Mouse (Mus musculus): ENCODE results near the gene Ttc14. TPM values are rescaled to one million over a fixed set of nuclear protein-coding genes. Genes with fewer than 3 reads are reported as not detected.
A peak's percentile ranks its signal among the peaks of the same experiment; 100 is the strongest.

Ttc14 gene
- 64.2 and 66.5 TPM in 2 replicates for polyA plus RNA-seq (2015; fragmentation: Nextera tagmentation; extraction: Ambion mirVana)

- Histone ChIP-seq H3K4me2 (replicated peaks) (peak within 1 kb of the TSS; percentile 67), H3K27me3 (no peaks in the 10 kb centered on the region), H3K4me1 (peaks cover 8% of the 10 kb centered on the region), H3K4me3 (replicated peaks) (peak within 1 kb of the TSS; percentile 97), H3K27ac (replicated peaks) (peak within 1 kb of the TSS; percentile 100), H3K9ac (peak within 1 kb of the TSS; percentile 96), H3K36me3 (peaks cover 6% of the 10 kb centered on the region; the same call in 1 of the 2 replicates), H3K9me3 (replicated peaks) (no peaks in the 10 kb centered on the region)
- ATAC-seq (ENCODE audit: insufficient number of reproducible peaks, low FRiP score, low TSS enrichment, low read depth): peak; percentile 99
- under 1% methylated on average over 90 of the region's 90 CpGs for WGBS
These were observed at the start of gene Ttc14 for GRCm38 (mm10) chr3:33799617-33800512. Ttc14 (plus strand) TSS chr3:33799832.

DNA sequence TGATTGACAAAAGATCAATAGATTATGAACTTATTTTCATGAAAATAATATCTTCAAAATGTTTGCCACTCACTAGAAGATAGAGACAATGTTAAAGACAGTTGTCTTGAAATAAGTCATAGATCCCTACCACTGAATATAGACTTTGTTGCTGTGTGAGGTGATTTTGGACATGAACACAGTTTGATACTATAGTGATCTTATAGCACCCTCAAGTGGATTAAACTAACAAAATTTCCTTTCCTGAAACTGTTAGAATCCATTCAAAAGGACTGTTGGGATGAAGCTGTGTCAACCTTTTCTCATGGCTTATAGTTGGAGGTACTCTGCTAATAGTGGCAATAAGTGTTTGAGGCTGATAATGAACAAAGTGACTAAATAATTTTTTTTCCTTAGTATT is 8.7 kb upstream of the Ttc14 start:
- Histone ChIP-seq H3K9ac (no peak overlapping the region), H3K4me1 (no peaks in the 10 kb centered on the region), H3K4me2 (replicated peaks) (no peak overlapping the region), H3K27ac (replicated peaks) (no peak overlapping the region), H3K36me3 (no peaks in the 10 kb centered on the region), H3K27me3 (no peaks in the 10 kb centered on the region), H3K9me3 (replicated peaks) (no peaks in the 10 kb centered on the region), H3K4me3 (replicated peaks) (no peak overlapping the region)
- ATAC-seq (ENCODE audit: insufficient number of reproducible peaks, low FRiP score, low TSS enrichment, low read depth): no peak

DNA sequence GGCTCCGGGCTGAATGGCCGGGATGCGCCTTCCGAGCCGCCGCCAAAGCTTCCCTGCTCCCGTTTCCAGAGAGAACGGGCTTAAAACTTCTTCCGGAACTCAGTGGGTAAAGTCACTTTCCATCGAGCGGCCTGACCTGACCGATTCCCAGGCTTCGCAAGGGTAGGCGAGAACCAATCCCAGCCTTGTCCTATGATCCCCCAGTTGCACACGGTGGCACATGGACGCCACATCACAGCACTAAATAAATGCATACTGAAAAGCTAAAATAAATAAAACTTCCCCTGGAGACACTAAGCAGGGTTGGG is 835 bp downstream of the Ttc14 start:
- Histone ChIP-seq H3K4me2 (replicated peaks) (peak overlapping the region; percentile 52), H3K9me3 (replicated peaks) (no peaks in the 10 kb centered on the region), H3K27ac (replicated peaks) (peak overlapping the region; percentile 100), H3K4me3 (replicated peaks) (peak overlapping the region; percentile 97), H3K9ac (peak overlapping the region; percentile 96), H3K36me3 (peaks cover 10% of the 10 kb centered on the region), H3K4me1 (peaks cover 8% of the 10 kb centered on the region), H3K27me3 (no peaks in the 10 kb centered on the region)
- ATAC-seq (ENCODE audit: insufficient number of reproducible peaks, low FRiP score, low TSS enrichment, low read depth): no peak
- under 1% methylated on average over 16 of the region's 16 CpGs for WGBS

DNA sequence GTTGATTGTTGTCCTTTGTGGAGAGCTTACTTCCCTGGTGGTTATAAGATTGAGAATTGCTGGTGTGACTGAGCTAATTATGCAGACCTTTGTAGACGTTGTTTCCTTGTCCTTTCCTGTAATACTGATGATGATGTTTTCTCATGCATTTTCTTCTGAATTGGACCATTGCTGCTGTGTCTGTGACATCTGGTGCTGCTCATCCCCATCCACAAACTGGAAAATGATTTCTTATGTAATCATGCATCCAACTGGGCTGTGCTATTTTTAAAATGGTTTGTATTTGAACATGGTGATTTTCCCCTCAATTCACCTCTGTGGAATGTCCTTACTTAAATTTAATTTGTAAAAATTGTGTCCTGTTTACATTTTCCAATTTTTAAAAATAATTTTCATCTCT is 7.5 kb downstream of the Ttc14 start:
- Histone ChIP-seq H3K4me1 (no peaks in the 10 kb centered on the region), H3K4me3 (replicated peaks) (no peak overlapping the region), H3K9me3 (replicated peaks) (no peaks in the 10 kb centered on the region), H3K36me3 (peaks cover 40% of the 10 kb centered on the region), H3K27ac (replicated peaks) (no peak overlapping the region), H3K27me3 (no peaks in the 10 kb centered on the region), H3K9ac (no peak overlapping the region), H3K4me2 (replicated peaks) (no peak overlapping the region)
- WGBS: 73% methylated on average over 1 of the region's 1 CpGs
- ATAC-seq (ENCODE audit: insufficient number of reproducible peaks, low FRiP score, low TSS enrichment, low read depth): no peak

DNA sequence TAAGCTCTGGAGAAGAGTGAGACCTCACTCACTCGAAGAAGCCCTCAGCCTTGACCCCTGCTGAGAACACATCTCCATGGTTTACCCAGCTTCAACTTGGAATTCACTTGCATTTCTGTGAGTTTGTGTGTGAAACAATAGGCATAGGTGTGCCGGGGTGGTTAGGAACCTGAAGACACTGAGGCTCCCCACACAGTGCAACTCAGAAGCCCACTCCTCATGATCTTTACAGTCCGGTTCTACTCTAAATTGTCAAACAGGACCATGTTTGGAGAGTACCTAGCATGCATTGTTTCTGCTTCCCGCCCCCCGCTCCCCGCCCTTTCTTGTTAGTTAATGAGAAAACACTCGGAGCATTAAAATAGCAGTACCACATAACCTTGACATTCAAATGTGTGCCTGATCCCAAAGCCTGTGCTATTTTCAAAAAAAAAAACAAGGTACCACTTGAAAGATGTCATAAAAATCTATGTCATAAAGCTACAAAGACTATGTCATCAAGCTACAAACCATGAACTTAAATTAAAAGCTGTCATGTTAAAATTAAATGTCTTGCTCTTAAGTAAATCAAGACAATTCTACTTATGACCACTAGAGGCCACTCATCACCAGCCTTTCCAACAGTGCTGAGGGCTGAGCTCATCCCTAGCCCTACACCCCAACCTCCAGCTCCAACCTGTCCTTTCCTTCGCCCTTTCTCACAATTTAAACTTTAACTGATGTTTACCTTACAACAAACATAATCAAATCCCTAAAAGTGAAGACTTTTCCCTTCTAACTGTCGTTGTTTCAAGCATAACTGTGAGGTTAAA is 24.7 kb downstream of the Ttc14 start:
- Histone ChIP-seq H3K9me3 (replicated peaks) (no peaks in the 10 kb centered on the region), H3K36me3 (no peaks in the 10 kb centered on the region), H3K4me2 (replicated peaks) (no peak overlapping the region), H3K9ac (no peak overlapping the region), H3K4me3 (replicated peaks) (no peak overlapping the region), H3K4me1 (no peaks in the 10 kb centered on the region), H3K27me3 (no peaks in the 10 kb centered on the region), H3K27ac (replicated peaks) (no peak overlapping the region)
- WGBS: 52% methylated on average over 9 of the region's 9 CpGs
- no peak for ATAC-seq (ENCODE audit: insufficient number of reproducible peaks, low FRiP score, low TSS enrichment, low read depth)

DNA sequence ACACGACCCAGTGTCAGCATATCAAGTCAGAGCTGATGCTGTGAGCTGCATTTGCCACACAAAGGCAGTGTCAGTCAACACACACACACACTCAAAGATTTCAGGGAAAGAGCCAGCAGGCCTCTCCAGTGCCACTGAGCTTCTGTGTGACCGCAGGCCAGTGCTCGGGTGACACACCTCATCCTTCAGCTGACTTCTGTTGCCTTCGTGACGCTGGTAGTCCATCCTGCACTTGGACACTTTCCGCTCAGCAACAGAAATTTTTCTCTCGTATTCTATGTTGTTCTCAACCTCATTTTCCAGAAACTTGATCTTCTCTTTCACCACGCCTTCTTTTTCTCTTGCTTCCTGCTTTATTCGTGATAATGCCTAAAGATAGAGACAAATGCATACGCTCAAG is 32.7 kb downstream of the Ttc14 start:
- H3K4me3 ChIP-seq (replicated peaks): no peak overlapping the region
- 77% methylated on average over 10 of the region's 10 CpGs for WGBS
- H3K4me1 ChIP-seq: no peaks in the 10 kb centered on the region
- H3K9me3 ChIP-seq (replicated peaks): no peaks in the 10 kb centered on the region
- H3K4me2 ChIP-seq (replicated peaks): no peak overlapping the region
- H3K27me3 ChIP-seq: no peaks in the 10 kb centered on the region
- no peak for ATAC-seq (ENCODE audit: insufficient number of reproducible peaks, low FRiP score, low TSS enrichment, low read depth)
- H3K9ac ChIP-seq: no peak overlapping the region
- no peaks in the 10 kb centered on the region for H3K36me3 ChIP-seq
- H3K27ac ChIP-seq (replicated peaks): no peak overlapping the region

DNA sequence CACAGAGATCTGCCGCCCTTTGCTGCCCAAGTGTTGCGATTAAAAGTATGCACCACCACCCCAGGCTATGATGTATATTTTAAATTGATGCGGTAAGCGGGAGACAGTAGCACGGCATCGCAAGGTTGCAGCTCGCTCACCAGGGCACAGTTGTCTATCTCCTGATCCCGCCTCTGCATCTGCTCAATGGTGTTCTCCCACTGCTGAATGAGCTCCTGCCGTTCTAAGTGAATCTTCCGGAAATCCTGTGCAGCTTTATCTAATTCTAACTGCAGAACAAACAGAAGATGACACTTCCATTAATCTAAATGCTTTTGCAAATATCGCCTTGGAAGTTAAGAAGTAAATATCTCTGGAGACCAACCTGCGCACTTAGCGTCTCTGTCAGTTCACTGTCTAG is 36.9 kb downstream of the Ttc14 start:
- no peak overlapping the region for H3K4me2 ChIP-seq (replicated peaks)
- H3K36me3 ChIP-seq: no peaks in the 10 kb centered on the region
- no peak overlapping the region for H3K9ac ChIP-seq
- H3K27ac ChIP-seq (replicated peaks): no peak overlapping the region
- no peaks in the 10 kb centered on the region for H3K9me3 ChIP-seq (replicated peaks)
- H3K4me3 ChIP-seq (replicated peaks): no peak overlapping the region
- no peaks in the 10 kb centered on the region for H3K27me3 ChIP-seq
- no peak for ATAC-seq (ENCODE audit: insufficient number of reproducible peaks, low FRiP score, low TSS enrichment, low read depth)
- WGBS: 94% methylated on average over 13 of the region's 13 CpGs
- H3K4me1 ChIP-seq: no peaks in the 10 kb centered on the region

GRCm38 (mm10) chr3:33838877-33839276 is 39.2 kb downstream of the Ttc14 start:
- WGBS: 70% methylated on average over 10 of the region's 10 CpGs
- H3K9ac ChIP-seq: no peak overlapping the region
- H3K9me3 ChIP-seq (replicated peaks): no peaks in the 10 kb centered on the region
- no peak overlapping the region for H3K27ac ChIP-seq (replicated peaks)
- H3K4me3 ChIP-seq (replicated peaks): no peak overlapping the region
- H3K27me3 ChIP-seq: no peaks in the 10 kb centered on the region
- H3K4me1 ChIP-seq: peaks cover 4% of the 10 kb centered on the region
- no peak overlapping the region for H3K4me2 ChIP-seq (replicated peaks)
- ATAC-seq (ENCODE audit: insufficient number of reproducible peaks, low FRiP score, low TSS enrichment, low read depth): no peak
- H3K36me3 ChIP-seq: no peaks in the 10 kb centered on the region

DNA sequence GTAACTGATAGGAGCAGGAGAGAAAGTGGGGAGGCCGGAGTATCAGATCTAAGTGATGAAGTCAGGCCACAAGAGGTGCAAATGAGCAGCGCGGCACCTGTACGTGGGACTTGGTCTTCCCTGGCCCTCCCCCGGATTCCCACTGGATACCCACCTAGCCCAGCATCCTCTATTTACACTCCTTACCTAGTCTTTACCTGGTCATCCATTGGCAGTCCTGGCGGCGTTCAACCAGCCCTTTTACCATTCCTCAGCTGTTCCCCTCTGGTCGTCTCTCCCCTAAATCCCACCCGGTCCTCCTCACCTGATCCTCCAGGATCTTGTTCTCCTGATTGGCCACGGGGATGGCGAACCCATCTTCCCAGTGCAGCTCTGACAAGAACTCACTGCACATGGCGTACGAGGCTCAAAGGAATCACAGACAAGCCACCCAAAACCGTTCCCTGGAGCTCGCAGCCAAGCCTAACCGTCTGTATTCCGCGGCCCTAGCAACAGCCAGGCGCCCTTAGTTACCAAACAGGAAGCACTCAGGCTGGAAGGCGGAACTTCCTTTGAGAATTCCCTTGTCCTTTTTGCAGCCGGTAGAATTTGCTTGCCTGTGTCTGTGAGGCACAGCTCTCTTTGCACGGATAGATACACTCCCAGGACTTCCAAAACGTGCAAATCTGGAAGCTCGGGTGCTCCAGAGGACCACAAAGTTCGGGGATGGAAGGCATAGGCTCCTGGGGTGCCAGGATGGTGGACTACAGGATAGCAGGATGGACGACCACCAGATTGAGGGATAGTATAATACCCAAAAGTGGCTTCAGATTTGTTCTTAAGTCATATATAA is 44.4 kb downstream of the Ttc14 start, which contains the start of gene Ccdc39:
Ccdc39 (minus strand) TSS at position 510 of the 832 bp plus-strand sequence.
- Histone ChIP-seq H3K4me2 (replicated peaks) (peak within 1 kb of the TSS; percentile 68), H3K27ac (replicated peaks) (no peak within 1 kb of the TSS), H3K4me1 (peaks cover 6% of the 10 kb centered on the region), H3K27me3 (no peaks in the 10 kb centered on the region), H3K36me3 (no peaks in the 10 kb centered on the region), H3K9ac (peak within 1 kb of the TSS; percentile 23; the same call in 1 of the 2 replicates), H3K4me3 (replicated peaks) (peak within 1 kb of the TSS; percentile 51), H3K9me3 (replicated peaks) (no peaks in the 10 kb centered on the region)
- 4% methylated on average over 26 of the region's 26 CpGs for WGBS
- ATAC-seq (ENCODE audit: insufficient number of reproducible peaks, low FRiP score, low TSS enrichment, low read depth): peak; percentile 78

DNA sequence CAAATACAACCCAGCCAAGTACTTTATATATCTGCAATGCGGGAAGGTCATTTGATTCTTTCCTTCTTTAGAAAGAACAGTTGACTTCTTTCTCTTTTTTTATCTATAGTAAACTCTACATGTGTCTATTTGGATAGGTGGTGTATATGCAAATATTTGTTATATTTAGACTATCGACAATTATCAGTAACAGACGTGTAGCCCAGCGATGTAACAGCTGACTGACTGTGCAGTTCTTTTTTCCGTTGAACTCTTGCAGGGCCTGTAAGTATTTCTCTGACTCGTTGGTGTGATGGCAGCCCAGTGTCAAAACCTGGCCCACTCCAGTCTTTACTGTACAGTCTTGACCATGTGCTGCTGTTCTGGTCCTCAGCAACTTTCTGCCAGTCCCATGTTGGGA is 47.0 kb downstream of the Ttc14 start:
- Histone ChIP-seq H3K4me1 (peaks cover 6% of the 10 kb centered on the region), H3K27me3 (no peaks in the 10 kb centered on the region), H3K9ac (no peak overlapping the region), H3K36me3 (no peaks in the 10 kb centered on the region), H3K4me3 (replicated peaks) (no peak overlapping the region), H3K4me2 (replicated peaks) (no peak overlapping the region), H3K27ac (replicated peaks) (no peak overlapping the region), H3K9me3 (replicated peaks) (no peaks in the 10 kb centered on the region)
- no peak for ATAC-seq (ENCODE audit: insufficient number of reproducible peaks, low FRiP score, low TSS enrichment, low read depth)
- WGBS: 71% methylated on average over 6 of the region's 6 CpGs

DNA sequence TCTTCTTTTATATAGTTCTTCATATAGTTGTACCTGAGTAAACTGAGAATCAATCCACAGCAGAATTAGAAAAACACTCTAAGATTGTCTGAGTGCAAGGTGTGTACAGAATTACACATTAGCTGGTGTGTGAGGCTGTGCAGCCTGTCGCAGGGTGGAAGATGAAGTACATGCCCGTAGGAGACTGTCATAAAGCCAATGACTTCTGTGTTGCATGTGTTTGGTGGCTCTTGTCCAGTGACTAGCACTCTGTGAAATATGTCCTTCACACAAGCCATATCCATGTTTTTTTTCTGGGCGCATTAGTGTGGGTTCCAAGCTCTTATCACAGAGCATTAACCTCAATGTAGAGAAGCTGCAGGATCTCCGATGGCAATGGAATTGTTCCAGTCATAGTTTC is 51.2 kb downstream of the Ttc14 start:
- H3K4me2 ChIP-seq (replicated peaks): no peak overlapping the region
- 89% methylated on average over 4 of the region's 4 CpGs for WGBS
- no peak overlapping the region for H3K9ac ChIP-seq
- H3K4me3 ChIP-seq (replicated peaks): no peak overlapping the region
- no peaks in the 10 kb centered on the region for H3K4me1 ChIP-seq
- no peaks in the 10 kb centered on the region for H3K27me3 ChIP-seq
- no peak overlapping the region for H3K27ac ChIP-seq (replicated peaks)
- no peaks in the 10 kb centered on the region for H3K9me3 ChIP-seq (replicated peaks)
- H3K36me3 ChIP-seq: no peaks in the 10 kb centered on the region
- no peak for ATAC-seq (ENCODE audit: insufficient number of reproducible peaks, low FRiP score, low TSS enrichment, low read depth)

Measured in embryonic facial prominence, embryonic 15.5 days (tissue).